Mouse (Mus musculus): ENCODE results near the gene Rtn2.

The Rtn2 gene

DNA sequence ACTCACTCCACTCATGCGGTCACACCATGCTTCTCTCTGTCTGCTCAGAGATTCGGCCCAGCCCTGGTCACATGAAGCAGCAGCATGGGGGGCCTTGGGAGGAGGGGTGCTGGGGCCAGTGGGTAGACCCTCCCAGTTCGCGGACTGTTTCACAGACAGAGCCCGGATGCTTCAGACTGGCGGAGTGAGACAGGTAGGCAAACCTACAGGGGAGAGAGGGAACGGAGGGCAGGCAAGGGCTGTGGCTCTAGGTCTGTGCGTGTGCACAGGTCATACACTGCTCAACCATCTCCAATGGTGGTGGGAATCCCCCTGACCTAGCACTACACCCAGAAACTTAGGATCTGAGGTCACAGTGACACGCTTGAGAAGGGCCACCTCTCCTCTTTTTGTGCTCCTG lies 37.0 kb downstream of the Rtn2 start:
- DNase-seq (ENCODE audit: low spot score): no peak

DNA sequence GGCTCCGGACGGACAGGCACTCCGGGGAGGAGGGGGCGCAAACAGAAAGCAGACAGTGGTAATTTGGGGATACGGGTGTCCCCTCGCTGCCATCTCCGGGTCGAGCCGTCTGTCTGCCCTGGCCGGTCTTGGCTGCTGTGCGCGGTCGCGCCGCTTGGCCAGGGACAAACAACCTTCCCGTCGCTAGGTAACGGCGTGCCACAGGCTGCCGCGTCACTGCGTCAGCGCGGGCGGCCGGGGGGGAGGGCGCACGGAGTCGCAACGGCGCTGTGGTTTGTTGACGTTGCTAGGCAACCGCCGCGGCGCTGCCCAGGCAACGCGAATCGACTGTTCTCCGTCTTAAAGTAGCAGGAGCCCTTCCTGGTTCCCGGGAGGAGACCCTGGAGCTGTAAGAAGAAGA lies 37.5 kb downstream of the Rtn2 start:
- DNase-seq (ENCODE audit: low spot score): peak; percentile 98

DNA sequence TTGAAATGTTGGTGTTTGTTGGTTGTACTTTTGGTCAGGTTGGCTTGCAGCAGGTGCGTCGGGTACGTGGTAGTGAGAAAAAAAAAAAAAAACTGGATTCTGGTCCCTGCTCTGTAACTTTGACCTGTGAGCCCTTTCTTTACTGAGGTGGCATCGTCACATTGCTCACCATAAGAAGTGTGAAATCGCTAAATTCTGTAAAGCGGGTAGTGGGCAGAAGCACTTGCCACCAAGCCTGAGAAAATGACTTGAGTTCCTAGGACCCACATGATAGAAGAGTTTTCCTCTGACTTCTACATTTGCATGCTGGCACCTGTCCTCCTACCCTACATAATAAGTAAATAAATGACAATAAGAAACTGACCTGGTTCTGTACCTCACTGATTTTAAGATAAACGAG lies 38.2 kb downstream of the Rtn2 start:
- DNase-seq (ENCODE audit: low spot score): no peak

GRCm38 (mm10) chr7:19321464-19321863 lies 39.0 kb downstream of the Rtn2 start:
- peak; percentile 64 for DNase-seq (ENCODE audit: low spot score)

DNA sequence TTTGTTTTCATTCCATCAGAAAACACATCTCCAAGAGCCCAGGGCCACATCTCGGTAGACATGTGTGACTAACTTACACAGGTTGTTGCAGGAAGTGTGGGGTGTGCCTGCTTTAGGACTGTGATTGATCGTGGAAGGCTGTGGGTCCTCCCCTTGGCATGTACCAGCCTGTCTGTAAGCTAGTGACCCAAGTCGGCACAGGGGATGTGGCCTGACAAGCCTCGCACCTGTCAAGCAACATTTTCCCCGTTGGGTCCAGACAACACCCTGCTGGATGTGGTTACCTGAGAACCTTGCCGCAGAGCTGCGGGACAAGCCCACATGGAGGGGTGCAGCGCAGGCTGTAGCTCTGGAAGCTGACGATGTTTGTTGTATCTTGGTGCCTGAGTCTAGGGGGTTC lies 40.1 kb downstream of the Rtn2 start:
- no peak for DNase-seq (ENCODE audit: low spot score)

DNA sequence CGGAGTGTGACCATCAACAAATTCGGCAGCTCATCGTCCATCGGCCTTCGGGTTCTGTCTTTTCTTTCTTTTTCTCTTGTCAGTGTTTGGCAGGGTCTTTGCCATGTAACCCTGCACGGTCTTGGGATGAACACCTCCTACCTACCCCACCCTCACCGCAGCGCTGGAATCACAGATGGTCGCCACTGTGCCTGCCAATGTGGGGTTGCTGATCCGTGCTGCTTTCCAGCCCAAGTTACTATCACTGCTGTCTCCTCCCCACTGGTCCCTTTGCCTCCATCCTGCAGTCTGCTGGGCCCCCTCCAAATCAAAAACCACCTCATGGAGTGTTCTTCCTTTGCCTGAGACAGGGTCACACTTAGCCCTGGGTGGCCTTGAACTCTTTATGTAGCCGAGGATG lies 41.8 kb downstream of the Rtn2 start:
- no peak for DNase-seq (ENCODE audit: low spot score)

DNA sequence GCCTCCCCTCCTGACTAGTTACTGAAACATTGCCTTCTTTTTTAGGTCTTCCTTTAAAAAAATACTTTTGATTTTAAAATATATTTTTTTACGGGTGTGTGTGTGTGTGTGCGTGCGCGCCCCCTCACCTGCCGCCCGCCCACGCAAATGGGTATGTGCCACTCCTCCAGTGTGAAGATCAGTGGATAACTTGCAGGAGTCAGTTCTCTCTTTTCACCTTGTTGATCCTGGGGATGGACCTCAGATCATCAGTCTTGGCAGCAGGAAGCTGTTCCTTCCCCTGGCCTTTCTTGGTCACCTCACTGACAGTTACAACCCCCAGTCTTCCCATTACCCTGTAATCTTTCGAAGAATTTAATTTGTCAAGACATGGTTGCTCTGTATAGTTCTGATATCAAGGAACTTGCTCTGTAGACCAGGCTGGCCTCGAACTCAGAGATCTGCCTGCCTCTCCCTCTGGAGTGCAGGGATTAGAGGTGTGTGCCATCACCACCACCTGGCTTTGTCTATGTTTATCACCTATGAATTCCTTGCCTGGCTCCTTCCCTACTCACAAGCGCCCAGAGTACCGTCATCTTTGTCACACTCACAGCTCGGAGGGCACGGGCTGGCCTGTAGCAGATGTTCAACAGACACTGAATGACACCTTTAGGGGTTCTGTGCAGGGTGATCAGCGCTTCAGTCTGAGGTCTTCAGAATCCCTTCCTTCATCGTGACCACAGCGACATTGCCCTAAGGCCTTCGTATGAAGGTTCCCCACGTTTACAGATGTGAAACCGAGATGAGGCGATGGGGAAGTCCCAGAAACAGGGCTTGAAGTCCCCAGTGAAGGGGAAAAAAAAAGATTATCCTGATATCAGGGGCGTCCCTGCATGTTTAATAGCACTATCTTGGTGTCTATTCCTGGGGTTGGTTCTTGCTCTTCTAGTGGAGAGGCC lies 43.1 kb downstream of the Rtn2 start:
- no peak for DNase-seq (ENCODE audit: low spot score)

GRCm38 (mm10) chr7:19326359-19326758 lies 43.9 kb downstream of the Rtn2 start:
- peak; percentile 93 for DNase-seq (ENCODE audit: low spot score)

DNA sequence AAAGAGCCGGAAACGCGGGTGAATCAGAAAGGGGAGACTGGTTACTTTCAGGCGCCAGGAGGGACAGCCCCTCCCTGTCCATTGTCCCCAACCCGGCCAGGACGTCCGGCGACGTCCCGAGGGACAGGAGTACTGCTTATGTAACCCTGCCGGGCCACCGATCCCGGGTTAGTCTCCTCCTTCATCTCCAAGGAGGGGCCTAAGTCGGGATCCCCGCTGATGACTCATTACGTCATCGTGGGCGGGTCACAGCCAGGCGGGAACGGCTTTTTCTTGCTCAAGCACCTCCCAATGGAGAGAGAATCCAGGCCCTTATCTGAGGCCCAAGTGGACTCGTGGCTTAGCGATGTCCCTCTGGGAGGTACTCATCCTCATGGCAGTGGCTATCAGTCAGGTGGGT lies 44.7 kb downstream of the Rtn2 start:
- peak; percentile 96 for DNase-seq (ENCODE audit: low spot score)

DNA sequence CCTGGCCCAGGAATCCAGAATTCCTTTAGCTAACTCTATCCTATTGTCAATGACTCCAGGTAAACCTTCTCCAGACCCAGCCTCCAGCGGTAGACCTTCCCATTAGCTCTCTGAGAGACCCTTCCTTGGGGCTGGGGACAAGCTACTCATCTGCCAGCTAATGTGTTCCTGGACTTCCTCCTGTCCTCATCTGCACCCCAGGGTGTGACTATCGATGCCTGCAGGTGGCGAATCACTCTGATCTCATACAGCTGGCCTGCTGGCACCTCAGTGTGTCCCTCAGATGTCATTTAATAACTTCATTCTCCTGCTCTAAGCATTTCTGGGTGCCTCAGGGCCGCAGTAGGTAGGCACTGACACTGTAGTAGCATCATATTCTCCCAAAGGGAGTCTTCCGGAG lies 45.4 kb downstream of the Rtn2 start:
- no peak for DNase-seq (ENCODE audit: low spot score)

GRCm38 (mm10) chr7:19328425-19328824 lies 46.0 kb downstream of the Rtn2 start:
- DNase-seq (ENCODE audit: low spot score): no peak

DNA sequence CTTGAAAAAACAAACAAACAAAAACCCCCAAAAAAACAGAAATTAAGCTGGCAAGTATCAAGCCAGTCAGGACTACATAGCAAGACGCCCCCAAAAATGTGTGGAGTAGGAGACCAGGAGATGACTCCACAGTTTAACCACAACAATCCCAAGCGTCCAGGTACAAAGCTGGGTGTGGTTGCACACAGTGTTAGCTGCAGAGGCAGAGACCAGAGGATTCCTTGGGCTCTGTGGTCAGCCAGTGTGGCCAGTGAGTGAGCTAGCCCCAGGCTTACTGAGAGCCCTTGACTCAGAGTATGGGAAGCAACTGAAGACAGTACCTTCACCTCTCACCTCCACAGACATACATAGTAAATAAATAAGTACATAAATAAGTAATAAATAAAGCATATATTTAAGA lies 49.5 kb downstream of the Rtn2 start:
- DNase-seq (ENCODE audit: low spot score): no peak

DNA sequence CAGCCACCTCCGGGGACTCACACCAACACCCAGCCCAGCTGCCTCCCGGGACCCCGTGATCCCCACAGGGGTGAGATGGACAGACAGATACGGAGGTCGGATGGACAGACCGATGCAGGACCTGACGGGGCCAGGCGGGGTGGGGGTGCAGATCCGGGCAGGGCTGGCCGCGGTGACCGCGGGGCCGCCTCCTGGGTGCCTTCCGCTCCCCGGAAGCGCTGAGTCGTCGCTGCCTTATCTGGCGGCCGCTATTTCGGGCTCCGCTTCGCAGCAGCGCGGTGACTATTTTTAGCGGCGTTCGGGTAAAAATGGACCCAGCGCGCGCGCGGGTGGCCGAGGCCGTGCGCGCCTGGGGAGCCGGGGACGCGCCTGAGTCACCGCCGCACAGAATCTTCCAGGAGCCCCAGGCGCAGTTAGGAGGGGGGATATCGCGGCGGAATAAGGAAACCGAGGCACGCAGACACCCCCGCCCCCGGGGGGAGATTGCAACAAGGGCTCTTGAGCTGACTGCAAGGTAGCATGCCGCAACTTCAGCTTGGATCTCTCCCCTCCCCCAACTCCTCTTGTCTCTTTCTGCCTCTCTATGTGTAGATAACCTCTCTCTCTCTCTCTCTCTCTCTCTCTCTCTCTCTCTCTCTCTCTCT lies 50.4 kb downstream of the Rtn2 start:
- DNase-seq (ENCODE audit: low spot score): peak; percentile 75

DNA sequence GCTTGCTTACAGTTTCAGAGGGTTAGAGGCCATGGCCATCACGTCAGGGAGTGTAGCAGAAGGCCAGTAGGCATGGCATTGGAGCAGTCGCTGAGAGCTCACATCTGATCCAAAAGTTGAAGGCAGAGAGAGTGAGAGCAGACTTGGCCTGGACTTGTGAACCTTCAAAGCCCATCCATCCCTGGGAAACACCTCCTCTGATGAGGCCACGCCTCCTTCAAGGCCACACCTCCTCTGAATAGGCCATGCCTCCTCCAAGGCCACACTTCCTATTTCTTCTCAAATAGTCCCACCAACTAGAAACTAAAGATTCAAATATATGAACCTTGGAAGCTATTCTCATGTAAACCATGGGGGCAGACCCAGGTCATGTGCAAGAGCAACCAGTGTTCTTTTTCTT lies 53.2 kb downstream of the Rtn2 start:
- no peak for DNase-seq (ENCODE audit: low spot score)

GRCm38 (mm10) chr7:19337122-19337521 lies 54.7 kb downstream of the Rtn2 start:
- DNase-seq (ENCODE audit: low spot score): no peak

- DNase-seq (ENCODE audit: low spot score): no peak
These were observed 55.6 kb downstream of the Rtn2 start for GRCm38 (mm10) chr7:19338060-19338459.

DNA sequence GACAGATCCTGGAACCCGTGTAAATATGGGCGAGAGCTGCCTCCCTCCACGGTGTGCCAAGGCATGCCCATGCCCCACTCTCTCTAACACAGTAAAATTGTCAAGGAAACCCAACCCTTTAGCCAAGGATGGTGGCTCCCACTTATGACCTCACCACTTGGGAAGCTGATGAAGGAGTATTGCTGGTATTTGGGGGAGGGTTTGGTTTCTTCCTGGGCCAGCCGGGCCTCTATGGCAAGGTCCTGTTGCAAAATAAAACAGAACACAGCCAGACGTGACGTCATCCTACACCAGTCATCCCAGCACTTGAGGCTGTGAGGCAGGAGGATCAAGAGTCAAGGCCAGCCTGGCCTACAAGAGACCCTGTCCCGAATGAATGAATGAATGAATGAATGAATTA lies 56.2 kb downstream of the Rtn2 start:
- DNase-seq (ENCODE audit: low spot score): no peak

DNA sequence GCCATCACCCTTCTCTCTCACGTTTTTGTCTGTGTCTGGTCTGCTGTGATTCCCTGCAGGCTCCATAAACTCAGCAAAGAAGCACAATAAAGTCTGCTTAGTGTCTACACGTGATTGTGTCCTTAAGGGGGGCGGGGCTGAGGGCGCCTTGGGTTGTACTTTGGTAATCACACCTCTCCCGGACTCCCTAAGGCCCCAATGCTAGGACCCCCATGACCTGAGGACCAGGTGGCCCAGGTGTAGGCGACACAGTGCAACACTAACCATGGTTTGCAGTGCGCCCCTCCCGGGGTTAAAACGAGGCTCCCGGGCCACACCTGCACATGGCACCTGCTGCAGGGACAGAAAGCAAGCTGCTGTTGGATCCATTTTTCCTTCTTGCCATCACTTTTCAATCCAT lies 58.8 kb downstream of the Rtn2 start:
- DNase-seq (ENCODE audit: low spot score): no peak

DNA sequence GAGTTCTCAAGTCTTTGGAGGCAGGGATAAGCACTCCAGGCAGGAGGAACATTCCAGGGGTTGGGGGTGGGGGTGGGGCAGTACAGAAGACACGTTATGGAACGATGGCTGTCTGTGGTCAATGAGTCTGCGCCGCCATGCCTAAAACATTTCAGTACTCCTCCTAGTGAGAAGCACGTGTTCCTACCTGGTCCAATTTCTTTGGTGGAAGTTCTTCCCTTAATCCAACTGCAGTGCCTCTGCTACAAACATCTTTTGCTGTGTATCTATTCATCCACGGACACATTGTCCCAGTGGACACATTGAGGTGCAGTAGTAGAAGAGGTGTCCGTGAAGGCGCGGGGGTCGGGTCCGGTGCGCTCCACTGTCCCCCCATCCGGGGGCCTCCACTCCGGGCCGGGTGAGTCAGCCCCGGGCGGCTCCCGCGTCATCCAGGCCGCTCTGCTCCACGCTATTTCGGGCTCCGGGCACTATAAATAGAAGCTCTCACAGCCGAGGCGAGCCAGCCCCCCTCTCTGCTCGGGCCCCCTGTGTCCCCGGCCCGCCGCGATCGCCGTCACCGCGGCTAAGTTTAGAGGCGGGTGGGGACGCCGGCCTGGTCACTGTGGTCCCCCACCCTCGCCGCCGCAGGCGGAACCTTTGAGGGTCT lies 59.5 kb downstream of the Rtn2 start:
- DNase-seq (ENCODE audit: low spot score): no peak

- peak; percentile 84 for DNase-seq (ENCODE audit: low spot score)
These were observed 60.1 kb downstream of the Rtn2 start for GRCm38 (mm10) chr7:19342481-19343027.

DNA sequence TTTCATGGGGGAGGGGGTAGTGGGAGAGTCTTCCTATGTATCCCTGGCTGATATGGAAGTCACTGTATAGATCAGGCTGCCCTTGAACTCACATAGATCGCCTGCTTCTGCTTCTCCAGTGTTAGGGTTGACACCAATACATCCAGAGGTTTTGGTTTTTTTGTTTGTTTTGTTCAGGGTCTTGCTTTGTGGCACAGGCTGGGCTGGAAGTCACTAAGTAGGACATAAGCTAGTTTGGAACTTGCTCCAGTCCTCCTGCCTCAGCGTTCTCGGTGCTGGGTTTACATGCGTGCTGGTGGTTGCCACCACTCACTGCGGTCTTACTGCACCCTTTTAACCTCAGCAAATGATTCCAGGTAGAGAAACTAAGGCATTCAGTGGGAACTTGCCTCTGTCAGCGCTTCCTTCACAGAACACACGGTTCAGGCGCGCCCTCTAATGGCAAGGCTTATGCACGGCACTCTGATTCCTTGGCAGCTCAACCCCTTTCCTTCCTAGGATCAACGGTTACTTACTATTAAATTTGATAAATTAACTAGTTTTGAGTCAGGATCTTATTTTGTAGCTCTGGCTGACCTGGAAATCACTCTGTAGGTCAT lies 60.9 kb downstream of the Rtn2 start:
- DNase-seq (ENCODE audit: low spot score): peak; percentile 75

DNA sequence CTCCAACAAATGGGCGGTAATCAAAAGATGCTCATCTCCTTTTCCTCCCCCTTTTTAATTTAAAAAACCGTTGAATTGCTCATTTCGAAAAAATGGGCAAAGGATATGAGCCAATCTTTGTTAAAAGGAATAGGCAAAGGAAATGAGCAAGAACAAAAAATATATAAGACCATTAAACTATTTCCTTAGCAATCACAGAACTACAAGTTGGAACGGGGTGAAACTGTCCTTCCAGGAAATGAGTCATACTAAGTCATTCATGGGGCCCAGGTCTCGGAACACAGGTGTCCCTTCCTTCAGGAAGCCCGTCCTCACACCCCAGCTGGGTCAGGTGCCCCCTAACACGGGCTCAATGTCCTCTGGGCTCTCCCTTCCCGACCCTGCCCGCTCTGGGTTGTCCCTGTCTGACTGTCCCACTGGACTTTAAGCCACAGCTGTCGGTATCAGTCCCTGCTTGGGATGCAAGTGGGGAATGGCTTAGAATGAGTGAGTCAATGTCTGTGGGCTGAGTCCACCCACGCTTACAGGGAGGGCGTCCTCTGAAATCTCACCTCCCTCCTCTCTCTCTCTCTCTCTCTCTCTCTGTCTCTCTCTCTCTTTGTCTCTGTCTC lies 61.9 kb downstream of the Rtn2 start, which contains the start of gene Ercc1:
TSS of gene Ercc1 (plus strand) at position 542 of the 611 bp plus-strand sequence.
- DNase-seq (ENCODE audit: low spot score): no peak

All from lung, postnatal 25 days (tissue).